Mouse (Mus musculus) heart, adult 9 months (tissue): ENCODE results near the gene Tnn.

Experiments
- DNase-seq, 2 experiments: peaks; one replicate each; pipeline ENCODE4 v3.0.0; 2022; ENCODE audit warnings: low spot score in 2 of 2

The Tnn gene

GRCm38 (mm10) chr1:160082647-160083046 is 70.7 kb downstream of the Tnn start:
- DNase-seq, result no peak

GRCm38 (mm10) chr1:160080800-160081436 is 72.5 kb downstream of the Tnn start:
- peak; percentile 58 to 78 for DNase-seq

GRCm38 (mm10) chr1:160078882-160079661 is 74.3 kb downstream of the Tnn start:
- peak; percentile 75 to 76 for DNase-seq

GRCm38 (mm10) chr1:160064547-160065144 is 88.7 kb downstream of the Tnn start:
- no peak for DNase-seq

DNA sequence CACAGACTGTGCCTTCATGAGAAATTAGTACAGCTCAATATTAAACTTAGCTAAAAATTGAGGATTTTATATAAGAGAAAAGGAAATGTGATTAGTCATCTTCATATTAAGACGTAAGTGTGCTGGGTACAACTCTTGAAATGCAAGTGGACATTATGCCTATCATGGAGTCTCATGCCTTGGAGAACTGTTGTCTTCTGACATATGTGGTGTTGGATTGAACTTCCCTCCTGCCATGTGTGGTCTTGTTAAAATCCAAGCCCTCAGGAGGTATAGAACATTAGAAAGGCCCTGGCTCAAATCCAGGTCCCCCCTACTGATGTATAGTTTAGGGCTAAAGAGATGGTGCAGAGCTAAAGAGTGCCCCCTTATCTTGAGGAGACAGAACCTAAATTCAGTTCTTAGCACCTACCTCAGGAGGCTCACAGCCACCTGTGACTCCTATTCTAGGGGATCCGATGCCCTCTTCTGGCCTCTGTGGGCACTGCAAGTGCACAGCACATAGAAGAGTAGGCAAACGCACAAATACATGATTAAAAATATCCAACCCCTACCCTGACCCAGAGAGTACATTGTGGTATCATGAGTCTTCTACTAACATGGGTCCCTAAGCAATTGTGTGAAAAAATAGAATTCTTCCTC is 91.5 kb downstream of the Tnn start:
- peak in 1 of 2 experiments; percentile 36 for DNase-seq

GRCm38 (mm10) chr1:160061321-160061720 is 92.1 kb downstream of the Tnn start:
- DNase-seq, result no peak

GRCm38 (mm10) chr1:160060542-160060941 is 92.8 kb downstream of the Tnn start:
- DNase-seq, result peak in 1 of 2 experiments; percentile 34

DNA sequence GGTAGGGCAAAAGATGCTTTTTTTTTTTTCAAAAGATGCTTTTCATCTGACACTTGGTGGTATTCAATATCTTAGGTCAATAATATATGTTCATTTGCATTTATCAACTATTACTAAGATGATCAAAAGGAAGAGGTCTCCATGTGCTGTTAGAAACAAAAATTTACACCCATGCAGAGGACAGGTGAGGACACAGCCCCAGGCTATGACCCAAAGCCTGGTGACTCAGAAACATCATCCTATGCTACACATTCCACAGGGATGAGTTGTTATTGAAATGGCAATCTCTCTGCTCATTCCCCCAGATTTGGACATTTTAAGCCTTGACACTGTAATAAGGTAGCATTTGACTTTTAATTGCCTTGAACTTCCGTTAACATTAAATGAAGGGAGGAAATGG is 93.5 kb downstream of the Tnn start:
- no peak for DNase-seq

DNA sequence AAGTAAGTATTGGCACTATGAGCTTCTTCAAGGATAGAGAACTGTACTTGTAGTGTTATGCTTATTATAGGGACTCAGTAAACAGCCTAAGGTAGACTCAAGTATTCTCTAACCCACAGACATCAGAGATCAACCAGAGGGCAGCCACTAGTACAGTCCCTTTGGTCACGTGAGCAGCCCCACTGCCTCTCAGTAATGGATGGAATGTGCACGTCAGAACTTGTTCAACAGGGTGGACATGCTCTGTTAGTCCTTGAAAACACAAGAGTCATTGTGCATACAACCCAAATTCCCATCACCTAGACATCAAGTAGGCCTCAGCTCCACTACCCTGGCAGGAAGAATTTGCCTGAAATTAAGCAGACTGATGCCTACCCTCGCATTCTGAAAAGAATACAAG is 95.7 kb downstream of the Tnn start:
- no peak for DNase-seq

- DNase-seq, result no peak
Observed at GRCm38 (mm10) chr1:160054366-160055078, 98.9 kb downstream of the Tnn start.

DNA sequence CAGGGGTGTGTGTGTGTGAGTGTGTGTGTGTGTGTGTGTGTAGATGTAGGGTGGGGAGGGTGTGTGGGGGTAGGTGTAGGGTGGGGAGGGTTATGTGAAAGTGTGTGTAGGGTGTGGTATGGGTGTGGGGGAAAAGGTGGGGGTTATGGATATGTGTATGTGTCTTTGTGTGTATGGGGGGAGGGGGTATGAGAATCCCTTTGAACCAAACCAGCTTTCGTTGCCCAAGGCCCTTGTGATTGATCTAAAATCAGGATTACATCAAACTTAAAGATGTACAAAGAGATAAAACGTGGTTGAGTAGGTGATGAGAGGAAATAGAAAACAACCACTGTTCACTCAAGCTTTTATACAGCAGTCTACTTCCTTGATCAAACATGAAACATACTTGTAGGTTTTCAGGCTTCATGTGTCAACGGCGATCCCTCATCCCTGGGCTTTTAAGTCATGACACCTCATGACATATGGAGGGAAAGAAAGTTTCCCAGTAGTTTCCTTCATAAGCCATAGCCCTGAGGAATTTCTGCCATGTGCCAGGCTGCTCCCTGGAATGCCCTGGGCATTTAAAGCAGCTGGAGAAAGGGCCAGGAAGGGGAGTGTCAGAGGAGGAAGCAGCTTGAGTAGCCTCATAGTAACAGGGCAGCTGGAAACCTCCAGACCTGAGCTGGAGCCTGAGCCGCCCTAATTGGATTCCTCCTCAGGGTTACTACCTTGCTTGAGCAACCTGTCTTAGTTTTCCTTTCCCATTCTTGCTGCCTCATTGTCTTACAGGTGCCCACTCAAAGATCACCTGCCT is 99.7 kb downstream of the Tnn start:
- DNase-seq, result no peak

DNA sequence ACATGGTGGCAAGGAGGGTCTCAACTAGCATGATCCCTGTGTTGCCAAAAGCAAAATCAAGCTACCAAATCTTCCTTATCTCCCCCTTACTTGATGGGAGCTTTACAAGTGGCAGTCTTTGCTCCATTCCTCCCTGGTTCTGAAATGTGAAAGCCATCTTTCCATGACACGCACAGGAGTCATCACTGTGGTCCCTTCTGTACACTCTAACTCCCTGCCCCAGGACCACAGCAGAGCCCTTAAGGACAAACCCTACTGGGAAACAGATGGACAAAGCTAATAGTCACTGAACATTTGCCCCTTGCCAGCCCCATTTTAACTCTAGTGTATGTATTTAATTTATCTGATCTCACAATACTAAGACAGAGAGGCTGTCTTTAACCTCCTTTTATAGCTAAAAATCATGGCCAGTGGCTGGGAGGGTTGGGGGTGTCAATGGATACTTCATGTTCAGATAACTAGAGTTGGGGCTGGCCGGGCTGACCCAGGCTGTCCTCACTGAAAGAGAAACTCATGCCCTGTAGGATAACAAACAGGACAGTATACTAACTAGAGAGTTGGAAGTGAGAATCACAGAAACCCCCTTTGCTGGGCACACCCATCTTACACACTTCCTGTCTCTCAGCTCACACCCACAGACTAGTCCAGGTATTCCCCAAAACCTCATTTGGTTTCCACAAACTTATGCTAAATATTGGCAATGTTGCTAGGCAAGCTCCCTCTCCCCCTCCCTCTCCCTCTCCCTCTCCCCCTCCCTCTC is 100.6 kb downstream of the Tnn start:
- peak in 1 of 2 experiments; percentile 46 for DNase-seq

DNA sequence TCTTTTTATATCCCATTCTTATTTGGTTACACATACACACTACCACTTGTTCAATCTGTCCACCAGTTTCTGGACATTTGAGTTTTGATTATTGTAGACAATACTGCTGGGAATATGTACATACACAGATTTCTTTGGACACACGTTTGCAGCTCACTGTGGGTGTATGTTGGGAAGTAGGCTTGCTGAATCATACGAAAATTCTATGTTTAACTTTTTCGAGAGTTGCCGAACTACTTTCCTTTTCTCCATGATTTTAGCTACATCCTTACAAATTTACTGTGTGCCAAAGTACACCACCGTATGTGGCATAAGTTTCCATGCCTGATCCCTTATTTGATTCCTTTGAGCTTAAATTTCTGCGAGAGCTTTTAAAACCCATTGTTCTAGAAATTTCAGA is 102.5 kb downstream of the Tnn start:
- no peak for DNase-seq

- no peak for DNase-seq
Observed at GRCm38 (mm10) chr1:160049131-160049880, 104.1 kb downstream of the Tnn start.

DNA sequence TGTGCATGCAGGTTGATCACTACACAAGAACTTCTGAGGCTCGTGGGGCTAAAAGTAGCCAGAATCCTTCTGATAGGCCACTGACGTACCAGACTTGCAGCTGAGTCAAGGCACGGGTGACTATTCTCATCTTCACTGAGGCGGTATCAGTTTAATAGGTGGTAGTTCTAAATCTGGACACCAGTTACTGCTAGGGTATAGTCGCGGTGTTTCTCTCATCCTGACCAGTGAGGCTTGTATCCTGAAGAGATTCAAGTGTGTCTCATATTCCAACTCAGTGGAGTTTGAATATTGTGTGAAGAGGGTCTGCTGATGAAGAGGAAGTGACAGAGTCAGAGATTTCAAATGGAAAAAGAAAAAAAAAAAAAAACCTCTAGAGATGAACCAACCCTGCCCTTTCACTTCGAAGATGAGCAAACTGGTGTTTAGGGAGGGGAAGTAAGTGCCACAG is 105.9 kb downstream of the Tnn start:
- DNase-seq, result no peak

GRCm38 (mm10) chr1:160046786-160047185 is 106.6 kb downstream of the Tnn start:
- DNase-seq, result no peak

DNA sequence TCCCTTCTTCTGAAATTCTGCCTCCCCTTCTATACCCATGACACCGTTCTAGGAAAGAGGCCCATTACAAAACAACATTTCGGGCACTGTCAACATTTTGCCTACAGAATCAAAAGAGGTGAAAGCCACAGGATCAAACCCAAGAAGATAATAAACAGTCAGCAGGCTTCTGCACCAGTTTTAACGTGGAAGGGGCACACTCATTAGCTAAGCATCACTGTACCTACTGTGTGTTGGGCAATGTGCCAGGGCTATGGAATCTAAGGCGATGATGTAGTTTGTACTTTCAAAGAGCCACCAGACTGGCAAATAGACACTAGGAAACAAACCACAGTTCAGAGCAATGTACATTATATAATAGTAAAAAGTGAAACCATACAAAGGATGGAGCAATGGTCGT is 107.4 kb downstream of the Tnn start:
- DNase-seq, result no peak

DNA sequence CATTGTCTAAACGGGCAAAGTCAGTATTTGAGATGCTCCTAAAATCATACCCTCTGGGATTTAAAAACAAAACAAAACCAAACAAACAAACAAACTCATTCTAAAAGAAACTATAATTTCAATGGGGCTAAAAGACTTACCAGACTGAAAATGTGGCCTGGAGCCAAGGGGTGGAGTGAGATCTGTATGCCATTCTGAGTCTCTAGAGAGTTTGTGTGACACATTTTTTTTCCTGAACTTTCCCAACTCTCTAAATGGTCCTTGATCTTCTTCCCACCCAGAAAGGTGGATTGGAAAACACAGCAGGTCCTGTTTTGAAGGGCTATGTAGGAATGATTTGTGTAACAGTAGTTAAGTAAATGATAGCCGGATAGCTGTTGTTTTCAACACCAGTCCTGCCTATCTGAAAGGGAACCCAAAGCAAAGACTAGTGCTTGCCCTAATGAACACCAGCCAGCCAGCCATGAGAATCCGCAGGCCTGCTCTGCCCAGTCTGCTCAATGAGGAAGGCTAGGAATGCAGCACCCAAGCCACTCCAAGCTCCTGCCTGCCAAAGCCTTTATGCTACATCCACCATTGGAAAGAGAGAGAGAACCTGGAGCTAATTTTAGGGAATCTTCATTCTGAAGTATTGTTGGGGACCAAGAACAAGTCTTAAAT is 108.2 kb downstream of the Tnn start:
- peak; percentile 46 to 54 for DNase-seq
